Mouse (Mus musculus): Measurements from ENCODE around the gene Il6st.

The Il6st gene

GRCm38 (mm10) chr13:112439917-112440361 is 23.9 kb upstream of the Il6st start:
- in situ Hi-C loops (cut with MboI; ENCODE audit: low pct_unique_long_range_greater_than_20kb in 1 of 2, low sequenced_read_pairs in 2 of 2, unreplicated experiment in 1 of 2) = no loop called here

- in situ Hi-C loops (cut with MboI; ENCODE audit: low pct_unique_long_range_greater_than_20kb in 1 of 2, low sequenced_read_pairs in 2 of 2, unreplicated experiment in 1 of 2) = no loop called here
Observed at GRCm38 (mm10) chr13:112440668-112441067, 23.2 kb upstream of the Il6st start.

- in situ Hi-C loops (cut with MboI; ENCODE audit: low pct_unique_long_range_greater_than_20kb in 1 of 2, low sequenced_read_pairs in 2 of 2, unreplicated experiment in 1 of 2) = no loop called here
Observed at GRCm38 (mm10) chr13:112442867-112443529, 20.9 kb upstream of the Il6st start.

GRCm38 (mm10) chr13:112447108-112447665 is 16.7 kb upstream of the Il6st start:
- in situ Hi-C loops (cut with MboI; ENCODE audit: low pct_unique_long_range_greater_than_20kb in 1 of 2, low sequenced_read_pairs in 2 of 2, unreplicated experiment in 1 of 2) = no loop called here

GRCm38 (mm10) chr13:112450210-112450609 is 13.7 kb upstream of the Il6st start:
- in situ Hi-C loops (cut with MboI; ENCODE audit: low pct_unique_long_range_greater_than_20kb in 1 of 2, low sequenced_read_pairs in 2 of 2, unreplicated experiment in 1 of 2) = no loop called here

GRCm38 (mm10) chr13:112457366-112457765 is 6.5 kb upstream of the Il6st start:
- in situ Hi-C loops (cut with MboI; ENCODE audit: low pct_unique_long_range_greater_than_20kb in 1 of 2, low sequenced_read_pairs in 2 of 2, unreplicated experiment in 1 of 2) = no loop called here

- in situ Hi-C loops (cut with MboI; ENCODE audit: low pct_unique_long_range_greater_than_20kb in 1 of 2, low sequenced_read_pairs in 2 of 2, unreplicated experiment in 1 of 2) = no loop called here
Observed at GRCm38 (mm10) chr13:112458016-112458415, 5.9 kb upstream of the Il6st start.

GRCm38 (mm10) chr13:112458435-112459018 is 5.3 kb upstream of the Il6st start:
- in situ Hi-C loops (cut with MboI; ENCODE audit: low pct_unique_long_range_greater_than_20kb in 1 of 2, low sequenced_read_pairs in 2 of 2, unreplicated experiment in 1 of 2) = no loop called here

- in situ Hi-C loops (cut with MboI; ENCODE audit: low pct_unique_long_range_greater_than_20kb in 1 of 2, low sequenced_read_pairs in 2 of 2, unreplicated experiment in 1 of 2) = no loop called here
Observed at GRCm38 (mm10) chr13:112459956-112460355, 3.9 kb upstream of the Il6st start.

- in situ Hi-C loops (cut with MboI; ENCODE audit: low pct_unique_long_range_greater_than_20kb in 1 of 2, low sequenced_read_pairs in 2 of 2, unreplicated experiment in 1 of 2) = no loop called here
Observed at GRCm38 (mm10) chr13:112462411-112462987, 1.4 kb upstream of the Il6st start.

- in situ Hi-C loops (cut with MboI; ENCODE audit: low pct_unique_long_range_greater_than_20kb in 1 of 2, low sequenced_read_pairs in 2 of 2, unreplicated experiment in 1 of 2) = no loop called here
Observed at GRCm38 (mm10) chr13:112463337-112463802, 500 bp upstream of the Il6st start.

GRCm38 (mm10) chr13:112464626-112465287 is 887 bp downstream of the Il6st start:
- in situ Hi-C loops (cut with MboI; ENCODE audit: low pct_unique_long_range_greater_than_20kb in 1 of 2, low sequenced_read_pairs in 2 of 2, unreplicated experiment in 1 of 2) = no loop called here

- in situ Hi-C loops (cut with MboI; ENCODE audit: low pct_unique_long_range_greater_than_20kb in 1 of 2, low sequenced_read_pairs in 2 of 2, unreplicated experiment in 1 of 2) = no loop called here
Observed at GRCm38 (mm10) chr13:112465585-112465984, 1.7 kb downstream of the Il6st start.

- in situ Hi-C loops (cut with MboI; ENCODE audit: low pct_unique_long_range_greater_than_20kb in 1 of 2, low sequenced_read_pairs in 2 of 2, unreplicated experiment in 1 of 2) = no loop called here
Observed at GRCm38 (mm10) chr13:112466136-112466945, 2.5 kb downstream of the Il6st start.

- in situ Hi-C loops (cut with MboI; ENCODE audit: low pct_unique_long_range_greater_than_20kb in 1 of 2, low sequenced_read_pairs in 2 of 2, unreplicated experiment in 1 of 2) = no loop called here
Observed at GRCm38 (mm10) chr13:112466946-112467255, 3.0 kb downstream of the Il6st start.

- in situ Hi-C loops (cut with MboI; ENCODE audit: low pct_unique_long_range_greater_than_20kb in 1 of 2, low sequenced_read_pairs in 2 of 2, unreplicated experiment in 1 of 2) = no loop called here
Observed at GRCm38 (mm10) chr13:112467384-112467783, 3.5 kb downstream of the Il6st start.

GRCm38 (mm10) chr13:112469491-112469890 is 5.6 kb downstream of the Il6st start:
- in situ Hi-C loops (cut with MboI; ENCODE audit: low pct_unique_long_range_greater_than_20kb in 1 of 2, low sequenced_read_pairs in 2 of 2, unreplicated experiment in 1 of 2) = no loop called here

GRCm38 (mm10) chr13:112471201-112471600 is 7.3 kb downstream of the Il6st start:
- in situ Hi-C loops (cut with MboI; ENCODE audit: low pct_unique_long_range_greater_than_20kb in 1 of 2, low sequenced_read_pairs in 2 of 2, unreplicated experiment in 1 of 2) = no loop called here
